Mouse (Mus musculus) MEL (cell line): ENCODE measurements at regions not wholly inside any gene's neighbourhood (a gene's known extent, or its start where the extent isn't known, plus 50 kb on each side); places are given as distances from the start of the nearest gene placed in this dataset.

Experiments
- BHLHE40 ChIP-seq: IDR thresholded peaks from 2 replicates; pipeline ENCODE4 v1.6.1; 2012; ENCODE audit warnings: low read depth, mild to moderate bottlenecking, inconsistent platforms, low read length, improper control_type of control experiment, borderline replicate concordance
- POLR2A ChIP-seq, 2 experiments: IDR thresholded peaks; 2 replicates each; pipeline ENCODE4 v1.6.1; 2011 to 2012; ENCODE audit warnings: low read length in 2 of 2, mild to moderate bottlenecking in 2 of 2, control low read depth in 1 of 2, improper control_type of control experiment in 1 of 2, low read depth in 1 of 2, moderate library complexity in 1 of 2; ENCODE audit not compliant: control insufficient read depth in 1 of 2, insufficient read depth in 1 of 2, poor library complexity in 1 of 2

- TF ChIP-seq BHLHE40 (no peak), POLR2A (IDR thresholded peaks at IDR 0.05; ENCODE audit: control insufficient read depth in 1 of 2, insufficient read depth in 1 of 2, low read depth in 1 of 2, low read length in 2 of 2, poor library complexity in 1 of 2) (no peak)
These were observed 107.5 kb upstream of the Scaf8 start for GRCm38 (mm10) chr17:3007234-3007633.
